Mouse (Mus musculus): Measurements from ENCODE around the gene Olfr550. TPM values are rescaled to one million over a fixed set of nuclear protein-coding genes. Genes with fewer than 3 reads are reported as not detected.

Gene Olfr550
- polyA plus RNA-seq (2012; rRNA removed) = not detected in 2 replicates

DNA sequence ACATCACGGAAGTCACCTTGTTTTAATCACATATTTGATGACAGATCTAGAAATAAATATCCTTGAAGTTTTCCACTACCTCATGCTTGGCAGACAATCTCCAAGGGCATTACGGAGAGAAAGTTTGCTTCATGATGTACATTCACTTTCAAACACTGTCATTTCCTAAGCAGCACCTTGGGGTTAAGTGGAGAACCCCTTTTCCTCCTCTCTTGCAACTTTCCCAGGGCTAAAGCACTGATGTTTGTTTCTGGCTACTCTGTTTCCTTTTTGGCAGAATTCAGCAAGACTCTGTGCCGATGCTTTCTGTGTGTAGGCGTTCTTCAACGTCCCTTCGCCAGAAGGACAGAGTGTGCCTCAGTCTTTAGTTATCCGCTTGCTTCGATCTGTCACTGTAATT lies at the start of gene Olfr550:
Gene Olfr550, plus strand, starts transcription at position 301 of the 400 bp plus-strand sequence.

DNA sequence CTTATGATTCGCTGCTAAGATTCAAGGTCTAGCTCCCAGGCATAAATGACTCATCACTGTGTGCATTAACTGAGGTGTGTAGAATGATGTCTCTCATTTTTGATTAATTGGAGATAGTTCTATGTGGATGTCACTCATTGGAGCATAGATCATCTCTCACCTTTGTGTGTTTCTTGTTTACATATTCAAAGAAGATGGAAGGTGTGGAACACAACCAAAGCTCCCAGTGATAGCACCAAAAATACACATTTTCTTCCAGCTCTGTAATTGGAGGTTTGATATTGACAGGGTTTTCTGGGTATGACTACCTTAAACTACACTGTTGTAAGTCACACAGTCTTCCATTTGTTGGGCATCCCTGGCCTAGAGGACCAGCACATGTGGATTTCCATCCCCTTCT lies 36.8 kb upstream of the Olfr550 start, which contains the start of gene Olfr547:
Gene Olfr547, plus strand, starts transcription at position 301 of the 400 bp plus-strand sequence.

DNA sequence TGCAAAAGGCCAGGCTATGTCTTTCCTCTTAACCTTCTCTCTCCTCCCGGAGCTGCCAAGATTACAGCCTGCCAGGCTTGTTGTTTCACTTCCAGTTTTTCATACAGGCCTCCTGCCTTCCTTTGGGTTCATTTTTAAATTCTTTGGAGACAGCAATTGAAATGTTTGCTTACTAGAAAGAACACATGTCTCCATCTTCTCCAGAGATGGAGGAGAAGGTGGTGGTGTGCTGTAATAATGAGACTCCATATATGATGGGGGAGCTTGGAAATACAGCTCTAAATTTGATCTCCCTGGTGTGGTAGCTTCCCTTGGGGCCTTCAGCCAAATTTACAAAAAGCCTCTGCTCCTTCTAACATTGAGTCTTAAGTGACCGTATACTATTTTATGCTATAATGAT lies 30.6 kb upstream of the Olfr550 start, which contains the start of gene Olfr548-ps1:
Gene Olfr548-ps1, plus strand, starts transcription at position 301 of the 400 bp plus-strand sequence.

GRCm38 (mm10) chr7:102549570-102549969 lies 21.7 kb upstream of the Olfr550 start, which contains the start of gene Olfr549:
Gene Olfr549, plus strand, starts transcription at chr7:102549870.

GRCm38 (mm10) chr7:102564999-102565997 lies 5.9 kb upstream of the Olfr550 start, which contains the start of gene Trim21:
Gene Trim21, minus strand, starts transcription at chr7:102565486.

DNA sequence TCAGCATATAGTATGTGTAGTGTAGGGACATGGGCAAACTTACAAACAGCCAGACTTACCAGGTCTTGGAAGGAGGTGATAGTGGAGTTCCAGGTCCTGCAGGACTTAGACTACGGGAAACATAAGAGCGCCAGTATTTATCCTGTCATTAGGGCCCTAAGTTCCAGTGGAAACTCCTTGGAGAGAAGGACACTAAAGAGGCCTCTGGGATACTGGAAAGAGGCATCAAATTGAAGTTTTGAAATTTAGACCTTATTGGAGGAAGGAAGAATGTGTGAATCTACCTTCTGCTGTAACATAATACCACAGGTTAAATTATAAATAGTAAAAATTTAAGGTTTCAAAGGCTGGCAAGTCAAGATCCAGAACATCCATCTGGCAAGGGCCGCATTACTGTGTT lies 20.5 kb downstream of the Olfr550 start, which contains the start of gene Olfr551:
Gene Olfr551, minus strand, starts transcription at position 101 of the 400 bp plus-strand sequence.

GRCm38 (mm10) chr7:102597378-102598031 lies 26.3 kb downstream of the Olfr550 start, which contains the start of gene Olfr552:
Gene Olfr552, plus strand, starts transcription at chr7:102597770.

GRCm38 (mm10) chr7:102618118-102618517 lies 46.9 kb downstream of the Olfr550 start, which contains the start of gene Olfr553:
Gene Olfr553, minus strand, starts transcription at chr7:102618218.

Other genes starting within 250 kb of the Olfr550 start
- gene Rrm1, start 129.7 kb upstream of the Olfr550 start, polyA plus RNA-seq (2012; rRNA removed) = 159 and 361 TPM in 2 replicates
- not detected in 2 replicates for gene Olfr543, start 89.8 kb upstream of the Olfr550 start, polyA plus RNA-seq (2012; rRNA removed)
- gene Olfr544, start 83.1 kb upstream of the Olfr550 start, polyA plus RNA-seq (2012; rRNA removed) = not detected in 2 replicates
- gene Olfr545, start 71.9 kb upstream of the Olfr550 start, polyA plus RNA-seq (2012; rRNA removed) = not detected in 2 replicates
- gene Olfr547, start 36.7 kb upstream of the Olfr550 start, polyA plus RNA-seq (2012; rRNA removed) = not detected in 2 replicates
- 0.01 TPM in 1 of 2 replicates, not detected in the other for gene Olfr548-ps1, start 30.5 kb upstream of the Olfr550 start, polyA plus RNA-seq (2012; rRNA removed)
- not detected in 2 replicates for gene Olfr549, start 21.6 kb upstream of the Olfr550 start, polyA plus RNA-seq (2012; rRNA removed)
- gene Trim21, start 6.0 kb upstream of the Olfr550 start, polyA plus RNA-seq (2012; rRNA removed) = 4.2 and 5.1 TPM in 2 replicates
- not detected in 2 replicates for gene Olfr551, start 20.4 kb downstream of the Olfr550 start, polyA plus RNA-seq (2012; rRNA removed)
- gene Olfr552, start 26.3 kb downstream of the Olfr550 start, polyA plus RNA-seq (2012; rRNA removed) = not detected in 2 replicates
- gene Olfr553, start 46.8 kb downstream of the Olfr550 start, polyA plus RNA-seq (2012; rRNA removed) = not detected in 2 replicates
- not detected in 2 replicates for gene Olfr554, start 67.0 kb downstream of the Olfr550 start, polyA plus RNA-seq (2012; rRNA removed)
- not detected in 2 replicates for gene Olfr555, start 87.4 kb downstream of the Olfr550 start, polyA plus RNA-seq (2012; rRNA removed)
- gene Olfr556, start 93.5 kb downstream of the Olfr550 start, polyA plus RNA-seq (2012; rRNA removed) = not detected in 2 replicates
- 20.2 and 24.8 TPM in 2 replicates for gene Trim68, start 115.9 kb downstream of the Olfr550 start, polyA plus RNA-seq (2012; rRNA removed)
- gene Olfr557, start 124.5 kb downstream of the Olfr550 start, polyA plus RNA-seq (2012; rRNA removed) = 0.06 TPM in 1 of 2 replicates, not detected in the other
- gene Olfr558, start 130.8 kb downstream of the Olfr550 start, polyA plus RNA-seq (2012; rRNA removed) = 0.04 and 0.21 TPM in 2 replicates
- not detected in 2 replicates for gene Olfr33, start 147.6 kb downstream of the Olfr550 start, polyA plus RNA-seq (2012; rRNA removed)
- gene Olfr559, start 156.0 kb downstream of the Olfr550 start, polyA plus RNA-seq (2012; rRNA removed) = not detected in 2 replicates
- not detected in 2 replicates for gene Olfr560, start 187.9 kb downstream of the Olfr550 start, polyA plus RNA-seq (2012; rRNA removed)
- gene Olfr78, start 188.0 kb downstream of the Olfr550 start, polyA plus RNA-seq (2012; rRNA removed) = 0.06 and 0.15 TPM in 2 replicates
- 0.05 TPM in 1 of 2 replicates, not detected in the other for gene Olfr561, start 199.8 kb downstream of the Olfr550 start, polyA plus RNA-seq (2012; rRNA removed)
- not detected in 2 replicates for gene Olfr564, start 232.0 kb downstream of the Olfr550 start, polyA plus RNA-seq (2012; rRNA removed)